Mouse (Mus musculus) erythroblast, embryonic 14.5 days (primary cell): ENCODE measurements around the gene Muc3a.

ENCODE experiments used
- GATA1 ChIP-seq: IDR thresholded peaks from 2 replicates; pipeline ENCODE4 v1.6.1; 2012; ENCODE audit warnings: low read length, inconsistent platforms, mixed read lengths
- TAL1 ChIP-seq: IDR thresholded peaks from 3 replicates; pipeline ENCODE4 v1.6.1; 2012; ENCODE audit warnings: low read length, inconsistent platforms, mixed read lengths

DNA sequence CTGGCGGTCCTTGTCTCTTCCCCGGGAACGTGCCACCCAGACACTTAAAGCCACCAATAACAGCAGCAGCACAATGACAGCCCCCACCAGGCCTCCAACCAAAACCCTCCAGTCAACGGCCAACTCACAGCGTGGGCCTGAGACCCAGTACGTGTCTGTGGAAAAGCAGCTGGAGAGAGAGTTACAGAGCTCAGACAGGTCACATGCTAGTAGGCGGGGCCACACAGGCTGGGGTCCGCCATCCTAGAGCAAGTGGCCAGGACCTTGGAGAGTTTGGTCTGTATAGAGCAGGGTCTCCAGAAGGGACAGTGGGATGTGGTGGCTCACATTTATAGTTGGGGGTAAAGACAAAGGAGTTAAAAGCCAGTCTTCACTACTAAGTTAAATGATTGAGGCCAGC is 1.5 kb downstream of the Muc3a start:
- no peak for TF ChIP-seq TAL1
- no peak for TF ChIP-seq GATA1
